Mouse (Mus musculus) adrenal gland, adult (tissue): Measurements from ENCODE around the gene Wls.

ENCODE experiments used
- DNase-seq, 2 experiments: peaks; one replicate each; pipeline ENCODE4 v3.0.0; 2022 to 2023; ENCODE audit warnings: low spot score in 1 of 2; ENCODE audit not compliant: inconsistent age in 2 of 2

Gene Wls

GRCm38 (mm10) chr3:159907329-159907728, 67.9 kb downstream of the Wls start:
- DNase-seq = no peak

- DNase-seq = no peak
Observed at GRCm38 (mm10) chr3:159917328-159918090, 78.0 kb downstream of the Wls start.
